Mouse (Mus musculus): Measurements from ENCODE around the gene Tdrd1. TPM values are rescaled to one million over a fixed set of nuclear protein-coding genes. Genes with fewer than 3 reads are reported as not detected.

Tdrd1 gene
- total RNA-seq, 2 experiments from 2014 or later, result not detected

DNA sequence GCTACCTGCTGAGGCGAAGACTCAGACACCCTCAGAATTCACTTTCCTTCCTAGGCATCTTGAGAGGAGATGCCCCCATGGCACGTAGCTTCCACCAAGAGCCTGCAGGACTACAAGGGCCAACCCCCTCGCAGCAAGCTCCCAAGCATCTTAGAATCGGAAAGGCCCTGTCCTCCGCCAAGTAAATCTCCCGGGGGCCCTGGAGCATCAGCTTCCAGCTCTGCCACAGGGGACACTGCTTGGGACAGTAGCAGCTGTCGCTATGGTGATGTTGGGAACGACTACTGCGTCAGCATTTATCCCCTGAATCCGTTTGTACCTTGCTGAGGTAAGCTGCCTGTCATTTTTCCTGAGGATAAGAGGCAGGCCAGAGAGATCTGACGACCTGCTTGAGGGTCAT is 84.6 kb downstream of the Tdrd1 start:
- peak in 1 of 2 experiments; percentile 38 for DNase-seq

- no peak for DNase-seq
Observed at GRCm38 (mm10) chr19:56913761-56914160, 87.8 kb downstream of the Tdrd1 start.

DNA sequence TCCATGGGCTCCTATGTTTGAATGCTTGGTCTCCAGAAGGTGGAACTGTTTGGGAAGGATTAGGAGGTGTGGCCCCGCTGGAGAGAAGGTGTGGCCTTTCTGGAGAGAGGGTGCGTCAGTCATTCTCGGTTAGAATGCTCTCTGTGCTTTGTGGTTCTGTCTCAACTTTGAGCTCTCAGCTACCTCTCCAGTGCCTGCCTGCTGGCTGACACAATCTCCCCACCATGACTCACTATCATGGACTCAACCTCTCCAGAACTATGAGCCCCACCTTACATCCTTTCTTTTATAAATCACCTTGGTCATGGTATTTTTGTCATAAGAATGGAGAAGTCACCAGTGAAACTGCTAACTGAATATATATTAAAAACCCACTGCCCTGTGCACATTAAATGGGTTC is 88.6 kb downstream of the Tdrd1 start:
- no peak for DNase-seq

- no peak for DNase-seq
Observed at GRCm38 (mm10) chr19:56915084-56915483, 89.1 kb downstream of the Tdrd1 start.

Other genes starting within 250 kb of the Tdrd1 start
- 10 to 100 TPM; 15.6 to 15.8 TPM for gene Adrb1, start 104.0 kb upstream of the Tdrd1 start, total RNA-seq (2021)
- 10 to 100 TPM; 27.2 to 30.4 TPM for gene Ccdc186, start 4.0 kb upstream of the Tdrd1 start, total RNA-seq (2021)
- gene Vwa2, start 48.0 kb downstream of the Tdrd1 start, total RNA-seq (2021), result not detected
- 1 to 10 TPM; 1.8 to 2.4 TPM for gene Afap1l2, start 182.0 kb downstream of the Tdrd1 start, total RNA-seq (2021)